Mouse (Mus musculus) small intestine, adult 2 months (tissue): ENCODE data around the gene Capzb.

ENCODE experiments used
- CTCF ChIP-seq: fragments of 200-500 bp; IDR thresholded peaks from 2 replicates; pipeline ENCODE4 v1.5.1; 2012; ENCODE audit warnings: low read depth, mild to moderate bottlenecking, control low read depth, inconsistent platforms, low read length, moderate library complexity, mixed read lengths; ENCODE audit not compliant: insufficient replicate concordance, insufficient read length; ENCODE audit errors: extremely low read depth
- POLR2A ChIP-seq: fragments of 200-500 bp; IDR thresholded peaks from 2 replicates; pipeline ENCODE4 v1.6.1; 2012; ENCODE audit warnings: low read depth, mild to moderate bottlenecking, control low read depth, inconsistent platforms, low read length, moderate library complexity

DNA sequence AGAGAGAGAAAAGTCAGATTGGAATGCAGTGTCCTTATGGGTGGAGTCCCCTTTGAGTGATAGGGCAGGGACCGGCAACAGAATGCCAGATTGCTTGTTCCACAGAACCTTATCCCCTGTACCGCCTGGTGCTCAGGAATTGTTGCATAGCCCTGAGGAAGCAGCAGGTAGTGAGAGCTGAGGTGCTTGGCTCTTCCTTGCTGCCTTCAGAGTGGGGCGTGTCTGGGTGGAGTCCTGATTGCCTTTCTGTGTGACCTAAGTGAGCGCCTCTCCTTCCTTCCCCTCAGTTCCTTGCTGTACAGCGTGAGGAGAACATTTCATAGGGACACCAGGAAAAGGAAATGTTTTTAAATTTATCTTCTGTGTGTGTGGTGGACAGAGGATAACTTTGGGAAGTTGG is 4.8 kb downstream of the Capzb start:
- TF ChIP-seq CTCF (no peak), POLR2A (no peak)
